In genomic region chr12:32280309-32280708, GRCm38 (mm10) we compare ENCODE assay signal across 19 mouse cellular contexts.
"Had no signal": no experiment of that assay in that cellular context is flagged by ENCODE, and none has a peak within 500 bp of the region (broad histone marks: within the 10 kb centered on the region; RNA-seq: fewer than 3 reads in every experiment).

No protein-coding gene starts in this region.

- H3K36me3 ChIP-seq: heart, embryonic 13.5 days; heart, embryonic 15.5 days; hindbrain, embryonic 13.5 days; hindbrain, embryonic 15.5 days; limb, embryonic 10.5 days; limb, embryonic 12.5 days; liver, embryonic 13.5 days; liver, embryonic 15.5 days had no signal

- H3K27me3 ChIP-seq: heart, embryonic 13.5 days; heart, embryonic 15.5 days; hindbrain, embryonic 13.5 days; hindbrain, embryonic 15.5 days; limb, embryonic 12.5 days; liver, embryonic 13.5 days had no signal

- H3K9me3 ChIP-seq: heart, embryonic 13.5 days; heart, embryonic 15.5 days; hindbrain, embryonic 13.5 days; hindbrain, embryonic 15.5 days; limb, embryonic 10.5 days; limb, embryonic 12.5 days; liver, embryonic 13.5 days; liver, embryonic 15.5 days had no signal

- H3K9ac ChIP-seq: heart, embryonic 13.5 days; heart, embryonic 15.5 days; hindbrain, embryonic 13.5 days; hindbrain, embryonic 15.5 days; limb, embryonic 12.5 days; liver, embryonic 13.5 days; liver, embryonic 15.5 days; liver, postnatal 0 days had no signal

- ATAC-seq: hindbrain, postnatal 0 days; intestine, embryonic 16.5 days; liver, postnatal 0 days had no signal

- DNase-seq: gastrocnemius, postnatal 14 days; gastrocnemius, postnatal 36 days; heart, adult 11 months; heart, adult 2 months; heart, postnatal 14 days; liver; liver, embryonic 13.5 days; liver, postnatal 0 days had no signal

- H3K4me2 ChIP-seq: heart, embryonic 13.5 days; heart, embryonic 15.5 days; hindbrain, embryonic 13.5 days; hindbrain, embryonic 15.5 days; limb, embryonic 12.5 days; liver, embryonic 11.5 days; liver, embryonic 13.5 days; liver, embryonic 15.5 days had no signal

- H3K4me1 ChIP-seq: hindbrain, embryonic 13.5 days; hindbrain, embryonic 15.5 days; limb, embryonic 12.5 days; liver, embryonic 13.5 days; liver, embryonic 15.5 days had no signal

- H3K4me3 ChIP-seq: heart, adult 2 months; heart, embryonic 13.5 days; heart, embryonic 15.5 days; hindbrain, embryonic 13.5 days; hindbrain, embryonic 15.5 days; layer of hippocampus, adult 2 months; limb, embryonic 10.5 days; limb, embryonic 12.5 days; liver, embryonic 13.5 days; liver, embryonic 15.5 days had no signal

- H3K27ac ChIP-seq: heart, adult 2 months; heart, embryonic 13.5 days; heart, embryonic 15.5 days; hindbrain, embryonic 13.5 days; hindbrain, embryonic 15.5 days; hindbrain, postnatal 0 days; layer of hippocampus, adult 2 months; limb, embryonic 10.5 days; limb, embryonic 12.5 days; liver, embryonic 13.5 days; liver, embryonic 15.5 days had no signal
